Mouse (Mus musculus) cerebellum, adult 2 months (tissue): ENCODE results near the gene Cfap58.

Experiments
- CTCF ChIP-seq: fragments of 200-500 bp; IDR thresholded peaks from 2 replicates; pipeline ENCODE4 v1.5.1; 2011; ENCODE audit warnings: low read depth, mild to moderate bottlenecking, control low read depth, low read length, moderate library complexity, borderline replicate concordance; ENCODE audit not compliant: insufficient read depth
- POLR2A ChIP-seq: fragments of 200-500 bp; IDR thresholded peaks from 2 replicates; pipeline ENCODE4 v1.6.1; 2011; ENCODE audit warnings: low read length, control low read depth, borderline replicate concordance; ENCODE audit not compliant: insufficient read depth

DNA sequence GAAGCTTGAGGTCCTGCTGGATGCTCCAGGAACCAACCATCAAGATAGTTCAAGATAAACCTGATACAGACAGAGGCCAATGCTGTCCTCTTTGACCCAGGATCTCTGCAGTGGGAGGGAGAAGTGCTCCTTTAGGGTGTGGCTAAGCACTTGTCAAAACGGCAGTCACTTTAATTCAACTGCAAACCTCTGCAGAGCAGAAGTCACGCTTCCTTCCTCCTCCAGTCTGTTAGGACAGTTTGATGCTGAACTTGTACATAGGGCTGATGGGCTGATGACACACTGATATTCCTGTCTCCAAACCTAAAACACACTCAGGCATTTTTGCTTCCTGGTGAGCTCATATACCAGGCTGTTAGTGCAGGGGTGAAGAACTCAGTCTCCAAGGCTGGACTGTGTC, 125.8 kb downstream of the Cfap58 start:
- TF ChIP-seq POLR2A = no peak
- TF ChIP-seq CTCF = no peak
